Mouse (Mus musculus): ENCODE data around the gene Bysl.
"Not testable (repeated sequence)": the region's sequence is repeated elsewhere in the genome, so short reads cannot be mapped to it uniquely, and the experiment has no call there.

Gene Bysl

DNA sequence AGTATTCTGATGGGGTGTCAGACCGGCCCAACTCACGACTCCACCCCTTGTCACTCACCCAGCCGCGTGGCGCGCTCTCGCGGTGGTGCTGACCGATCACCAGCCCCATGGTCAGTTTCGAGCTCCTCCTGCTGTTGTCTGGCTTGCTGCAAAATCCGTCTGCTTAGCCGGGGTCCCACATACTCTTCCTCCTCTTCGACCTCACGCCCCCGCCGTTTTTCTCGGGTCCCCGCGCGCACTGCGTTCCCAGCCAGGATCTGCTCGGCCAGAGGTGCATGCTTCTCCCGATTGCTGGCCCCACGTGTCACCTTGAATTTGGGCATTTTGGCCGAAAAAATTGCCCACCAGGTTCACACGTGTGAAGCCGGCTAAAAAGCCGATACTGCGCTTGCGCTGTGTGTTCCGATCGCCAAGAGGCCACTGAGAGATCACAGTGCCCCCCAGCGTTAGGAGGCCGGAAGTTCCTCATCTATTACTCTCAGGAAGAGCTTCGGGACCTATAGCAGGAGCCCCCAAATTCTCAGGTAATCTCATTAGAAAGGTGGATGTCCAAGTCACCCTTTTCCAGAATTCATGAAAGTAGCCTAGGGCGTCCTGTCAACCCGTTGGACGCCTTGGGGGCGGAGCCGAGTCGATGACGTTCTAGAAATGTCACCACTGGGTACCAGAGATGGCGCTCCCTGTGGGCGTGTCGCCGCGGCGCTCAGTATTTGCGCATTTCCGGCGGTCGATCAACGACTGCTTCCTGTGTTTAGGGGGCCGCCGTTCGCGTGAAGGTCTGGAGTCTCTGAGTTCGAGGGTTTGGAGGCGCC lies at the start of gene Bysl, which contains the start of the genes Med20 and Gm20517:
Bysl (minus strand) TSS at position 644 of the 812 bp plus-strand sequence.
Med20 (plus strand) TSS at position 734 of the 812 bp plus-strand sequence.
Gm20517 (plus strand) TSS at position 741 of the 812 bp plus-strand sequence.
- peak; percentile 98 for DNase-seq

DNA sequence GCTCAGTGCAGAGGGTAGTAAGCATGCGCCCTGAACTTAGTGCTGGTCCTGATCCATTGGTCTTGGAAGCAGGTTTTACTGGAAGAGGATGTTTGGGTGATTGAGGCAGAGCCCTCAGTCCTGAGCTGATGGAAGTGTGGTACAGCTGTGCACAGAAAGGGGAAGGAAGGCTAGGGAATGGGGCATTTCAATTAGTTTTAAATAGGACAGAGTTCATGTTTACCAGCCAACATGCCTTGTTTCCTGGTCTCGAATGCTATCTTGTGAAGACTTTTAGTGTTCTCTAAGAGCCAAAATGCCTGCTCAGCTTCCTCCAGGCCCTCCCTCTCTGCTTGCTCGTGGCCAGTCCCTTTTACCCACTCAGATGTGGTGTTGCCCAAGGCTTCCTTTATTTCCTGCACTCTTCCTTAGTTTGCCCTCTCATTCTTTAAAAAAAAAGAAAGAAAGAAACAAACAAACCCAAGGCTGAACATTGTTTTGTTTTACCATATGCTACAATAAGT lies 47.5 kb upstream of the Bysl start:
- no peak for DNase-seq

DNA sequence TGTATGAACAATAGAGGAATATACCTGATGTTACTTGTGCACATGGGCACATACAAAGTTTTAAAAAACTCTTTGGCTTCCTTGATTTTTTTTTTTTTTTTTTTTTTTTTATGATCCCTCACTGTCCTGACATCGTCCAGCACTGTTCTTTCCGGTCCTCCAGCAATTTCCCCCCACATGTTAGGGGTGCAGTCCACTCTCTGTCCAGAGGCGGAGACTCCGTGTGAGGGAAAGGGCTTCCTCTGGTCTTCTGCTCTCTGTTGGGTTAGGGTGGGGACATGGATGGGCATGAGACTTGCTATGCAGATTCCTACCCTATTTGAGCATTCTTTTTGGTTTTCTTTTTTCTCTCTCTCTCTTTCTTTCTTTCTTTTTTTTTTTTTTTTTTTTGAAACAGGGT lies 46.6 kb upstream of the Bysl start:
- no peak for DNase-seq

GRCm38 (mm10) chr17:47655697-47656096 lies 44.4 kb upstream of the Bysl start:
- DNase-seq: no peak

- DNase-seq: not testable (repeated sequence)
Observed at GRCm38 (mm10) chr17:47654346-47654745, 43.1 kb upstream of the Bysl start.

- DNase-seq: no peak
Observed at GRCm38 (mm10) chr17:47651953-47652352, 40.7 kb upstream of the Bysl start.

DNA sequence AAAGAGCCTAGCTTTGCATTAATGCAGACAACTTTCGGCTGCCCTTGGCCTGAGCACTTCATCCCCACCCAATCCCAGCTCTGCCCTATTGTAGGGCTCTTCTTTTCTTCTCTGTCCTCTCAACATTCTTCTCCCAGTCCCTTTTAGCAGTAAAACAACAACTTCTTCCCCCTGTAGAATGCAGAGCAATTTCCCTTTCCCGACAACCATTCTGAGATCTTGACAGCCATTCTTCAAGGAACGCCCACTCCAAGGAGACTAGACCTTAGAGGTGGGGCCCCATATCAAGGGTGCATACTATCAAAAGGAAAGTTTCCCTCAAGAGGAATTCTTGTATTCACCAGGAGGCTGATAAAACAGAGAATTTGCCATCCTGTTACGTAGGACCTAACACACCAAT lies 37.7 kb upstream of the Bysl start:
- DNase-seq: no peak

DNA sequence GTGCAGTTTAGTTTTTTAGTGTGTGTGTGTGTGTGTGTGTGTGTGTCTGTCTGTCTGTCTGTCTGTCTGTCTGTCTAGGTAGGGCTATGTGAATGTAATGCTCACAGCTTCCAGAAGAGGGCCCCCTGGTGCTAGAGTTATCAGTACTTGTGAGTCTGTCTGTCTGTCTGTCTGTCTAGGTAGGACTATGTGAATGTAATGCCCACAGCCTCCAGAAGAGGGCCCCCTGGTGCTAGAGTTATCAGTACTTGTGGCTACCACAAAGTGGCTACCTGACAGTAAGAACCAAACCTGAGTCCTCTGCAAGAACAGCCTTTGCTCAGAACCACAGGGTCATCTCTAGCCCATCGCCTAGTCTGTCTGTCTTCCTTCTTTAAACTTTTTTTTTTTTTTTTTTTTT lies 35.4 kb upstream of the Bysl start:
- DNase-seq: peak; percentile 78

GRCm38 (mm10) chr17:47642992-47643391 lies 31.7 kb upstream of the Bysl start:
- DNase-seq: no peak

DNA sequence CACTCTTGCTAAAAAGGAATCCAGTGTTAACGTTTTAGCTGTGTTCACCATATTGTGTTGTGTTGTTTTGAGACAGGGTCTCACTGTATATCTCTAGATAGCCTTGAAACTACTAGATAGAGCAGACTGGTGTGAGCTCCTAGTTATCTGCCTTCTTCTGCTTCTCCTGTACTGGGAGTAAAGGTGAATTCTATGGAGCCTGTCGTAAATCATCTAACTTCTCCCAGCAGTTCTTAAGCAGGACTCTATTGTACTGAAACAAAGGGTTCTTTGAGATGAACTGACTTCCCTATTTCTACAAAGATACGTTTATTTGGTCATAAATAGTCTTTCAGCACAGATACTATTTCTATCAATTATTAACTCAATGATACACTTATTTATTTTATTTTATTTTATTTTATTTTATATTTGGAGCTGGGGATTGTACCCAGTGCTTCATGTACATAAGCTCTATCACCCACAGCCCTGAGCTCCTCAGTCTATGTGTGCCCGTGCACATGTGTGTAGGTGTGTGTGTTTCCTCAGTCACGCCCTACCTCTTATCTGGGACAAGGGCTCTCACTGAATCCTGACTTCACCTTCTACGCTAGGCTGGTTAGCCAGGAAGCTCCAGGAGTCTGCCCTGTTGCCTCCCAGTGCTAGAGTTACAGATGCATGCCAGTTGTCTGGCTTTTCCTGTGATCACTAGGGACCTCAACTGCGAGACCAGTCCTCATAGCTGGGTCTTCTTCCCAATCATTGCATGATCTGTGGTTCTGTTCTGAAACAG lies 22.9 kb upstream of the Bysl start:
- DNase-seq: no peak

DNA sequence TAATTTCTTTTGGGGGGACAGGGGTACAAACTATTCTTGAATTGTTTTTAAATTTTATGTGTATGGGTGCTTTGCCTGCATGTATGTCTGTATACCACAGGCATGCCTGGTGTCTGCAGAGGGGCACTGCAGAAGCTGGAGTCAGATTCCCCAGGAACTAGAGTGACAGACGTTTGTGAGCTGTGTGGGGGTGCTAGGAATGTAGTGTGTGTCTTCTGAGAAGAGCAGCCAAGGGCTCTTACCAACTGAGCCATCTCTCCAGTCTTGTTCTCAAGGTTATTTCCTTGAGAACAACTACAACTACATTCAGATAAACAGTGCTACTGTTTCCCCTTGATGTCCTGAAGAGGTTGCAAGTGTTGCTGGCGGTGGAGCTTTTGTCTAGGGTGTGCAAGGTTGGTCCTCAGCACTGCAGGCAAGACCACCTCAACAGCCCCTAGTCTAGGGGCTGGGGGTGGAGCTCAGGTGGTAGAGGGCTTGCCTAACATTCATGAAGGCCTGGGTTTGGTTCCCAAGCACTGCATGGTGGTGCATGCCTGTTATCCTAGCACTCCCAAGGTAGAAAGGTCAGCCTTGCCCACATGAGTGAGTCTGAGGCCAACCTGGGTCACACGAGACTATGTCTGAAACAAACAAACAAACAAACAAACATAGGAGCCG lies 21.0 kb upstream of the Bysl start:
- DNase-seq: no peak

- peak; percentile 3 for DNase-seq
Observed at GRCm38 (mm10) chr17:47630678-47631065, 19.4 kb upstream of the Bysl start, which contains the start of gene Usp49. TSS of gene Usp49 (plus strand) at chr17:47630690.

DNA sequence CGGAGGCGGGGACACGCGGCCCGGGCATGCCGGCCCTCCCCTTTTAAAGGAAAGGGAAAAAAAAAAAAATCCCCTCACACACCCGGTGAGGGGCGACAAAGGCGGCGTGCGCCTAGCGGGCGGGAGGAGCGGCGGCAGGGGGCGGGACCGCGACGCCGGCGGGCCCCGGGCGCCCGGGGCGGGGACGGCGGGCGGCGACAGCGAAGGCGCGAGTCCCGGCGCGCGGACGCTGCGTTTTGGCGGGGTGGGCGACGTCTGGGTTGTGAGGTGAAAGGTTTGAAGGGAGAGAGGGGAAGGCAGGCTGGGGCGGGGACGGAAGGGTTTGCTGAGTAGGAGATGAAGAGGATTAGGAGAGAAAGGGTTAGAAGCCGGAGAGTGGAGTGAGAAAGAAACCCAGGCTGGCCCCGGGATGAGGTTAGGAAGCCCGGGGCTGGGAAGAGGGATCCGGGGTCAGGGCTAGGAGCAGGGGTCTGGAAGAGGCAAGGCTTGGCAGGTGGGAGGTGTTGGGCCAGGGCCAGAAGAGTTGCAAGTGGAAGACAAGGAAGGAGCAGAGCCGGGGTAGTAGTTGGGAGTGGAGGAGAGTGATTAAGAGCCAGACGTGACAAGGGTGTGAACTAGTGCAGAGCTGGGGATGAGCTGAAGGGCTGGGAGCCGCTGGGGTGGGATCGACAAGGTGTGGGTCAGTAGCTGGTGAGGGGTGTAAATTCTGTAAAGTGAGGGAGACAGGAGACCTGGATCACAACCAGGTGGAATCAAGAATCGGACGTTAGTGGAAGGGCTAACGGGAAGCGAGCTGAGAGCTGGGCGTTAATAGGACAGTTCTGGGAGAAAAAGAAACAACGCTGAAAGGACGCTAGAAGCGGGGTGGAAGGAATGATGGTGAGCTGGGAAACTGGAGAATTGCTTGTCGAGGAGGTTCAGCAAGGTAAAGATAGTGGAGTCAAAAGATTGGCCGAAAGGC lies 18.7 kb upstream of the Bysl start:
- DNase-seq: no peak

- DNase-seq: peak; percentile 97
Observed at GRCm38 (mm10) chr17:47628851-47629676, 17.8 kb upstream of the Bysl start.

DNA sequence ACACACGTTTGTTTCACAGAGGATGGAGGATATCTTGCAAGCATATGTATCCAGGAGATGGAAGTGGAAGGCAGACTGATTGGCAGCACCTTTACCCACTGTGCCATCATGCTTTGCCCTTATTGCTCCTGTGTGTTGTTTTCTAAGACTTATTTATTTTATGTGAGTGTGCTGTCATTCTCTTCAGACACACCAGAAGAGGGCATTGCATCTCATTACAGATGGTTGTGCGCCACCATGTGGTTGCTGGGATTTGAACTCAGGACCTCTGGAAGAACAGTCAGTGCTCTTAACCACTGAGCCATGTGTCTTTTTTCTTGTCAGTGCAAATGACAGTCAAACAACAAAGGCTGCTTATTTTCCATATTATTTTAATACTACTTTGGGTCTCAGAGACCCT lies 16.5 kb upstream of the Bysl start:
- DNase-seq: no peak

- no peak for DNase-seq
Observed at GRCm38 (mm10) chr17:47626031-47626430, 14.7 kb upstream of the Bysl start.

DNA sequence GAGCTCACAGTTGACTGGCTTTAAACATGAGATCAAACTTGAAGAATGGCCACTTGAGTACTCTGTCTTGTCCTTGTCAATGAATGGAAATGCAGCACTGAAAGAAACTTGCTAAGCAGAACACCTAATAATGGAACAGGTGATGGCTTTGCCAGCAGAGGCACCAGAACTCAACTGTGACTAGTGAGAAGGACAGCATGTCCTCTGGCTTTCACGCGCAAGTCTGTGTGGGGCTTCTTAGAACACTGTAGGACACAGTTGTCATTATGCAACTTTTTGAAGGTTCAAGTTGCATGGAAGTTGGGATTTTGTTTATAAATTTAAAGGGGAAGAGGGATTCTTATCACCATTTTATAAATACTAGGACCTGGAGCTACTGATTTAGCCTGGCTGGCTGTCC lies 13.8 kb upstream of the Bysl start:
- DNase-seq: no peak

GRCm38 (mm10) chr17:47624572-47624971 lies 13.3 kb upstream of the Bysl start:
- not testable (repeated sequence) for DNase-seq

GRCm38 (mm10) chr17:47622912-47623554 lies 11.7 kb upstream of the Bysl start:
- no peak for DNase-seq

DNA sequence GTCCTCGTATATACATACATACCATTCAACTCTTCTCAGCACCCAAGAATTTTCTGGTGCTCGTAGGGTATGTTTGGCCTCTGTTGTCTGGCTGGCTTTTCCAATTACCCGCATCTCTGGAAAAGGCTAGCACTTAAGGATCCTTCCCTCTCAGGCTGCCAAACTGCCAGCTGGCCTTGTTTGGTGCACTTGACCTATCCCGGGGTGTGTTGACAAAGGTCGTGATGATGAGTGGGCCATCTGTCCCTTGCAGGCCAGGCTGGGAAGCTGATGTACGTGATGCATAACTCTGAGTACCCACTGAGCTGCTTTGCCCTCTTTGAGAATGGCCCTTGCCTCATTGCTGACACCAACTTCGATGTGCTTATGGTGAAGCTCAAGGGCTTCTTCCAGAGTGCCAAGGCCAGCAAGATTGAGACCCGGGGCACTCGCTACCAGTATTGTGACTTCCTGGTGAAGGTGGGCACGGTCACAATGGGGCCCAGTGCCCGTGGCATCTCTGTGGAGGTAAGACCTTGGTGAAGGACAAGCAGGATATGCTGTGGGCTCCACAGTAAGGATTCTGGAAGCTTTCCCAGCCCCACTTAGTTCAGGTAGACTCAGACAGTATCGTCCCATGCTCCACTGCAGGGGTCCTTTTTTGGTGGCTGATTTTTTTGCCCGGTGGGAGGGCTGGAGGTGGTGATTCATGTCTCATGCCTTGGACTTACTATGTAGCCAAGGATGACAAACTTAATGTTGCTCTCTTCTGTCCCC lies 7.4 kb upstream of the Bysl start:
- DNase-seq: peak; percentile 10

All from retina, postnatal 1 day (tissue).